Mouse (Mus musculus): ENCODE measurements around the gene Trim27.

GRCm38 (mm10) chr13:21159475-21159819 lies 19.8 kb upstream of the Trim27 start:
- TF ChIP-seq GATA1 (IDR thresholded peaks at IDR 0.05; ENCODE audit: borderline replicate concordance, low read length), result no peak
- no peak for TF ChIP-seq FLI1 (IDR thresholded peaks at IDR 0.05; ENCODE audit: low read length)

All from megakaryocyte, embryonic 14.5 days (primary cell).